Mouse (Mus musculus) testis, adult 2 months (tissue): ENCODE data around the gene Actn1.

Experiments
- CTCF ChIP-seq: fragments of 200-500 bp; IDR thresholded peaks from 2 replicates; pipeline ENCODE4 v1.5.1; 2012; ENCODE audit warnings: low read depth, mild to moderate bottlenecking, inconsistent platforms, low read length, moderate library complexity; ENCODE audit not compliant: control insufficient read depth, insufficient read depth, insufficient replicate concordance
- POLR2A ChIP-seq: fragments of 200-500 bp; IDR thresholded peaks from 2 replicates; pipeline ENCODE4 v1.6.1; 2012; ENCODE audit warnings: low read depth, mild to moderate bottlenecking, inconsistent platforms, low read length, moderate library complexity; ENCODE audit not compliant: control insufficient read depth

- TF ChIP-seq CTCF (no peak), POLR2A (no peak)
Observed at GRCm38 (mm10) chr12:80218045-80218611, 42.0 kb downstream of the Actn1 start.
